Mouse (Mus musculus): ENCODE results near the gene Hint1. TPM values are rescaled to one million over a fixed set of nuclear protein-coding genes. Genes with fewer than 3 reads are reported as not detected.

Gene Hint1
- polyA plus RNA-seq, 1 experiment from 2014 or later, result 791 TPM

- Histone ChIP-seq H3K9ac (replicated peaks) (peak overlapping the region; percentile 96; the same call in 1 of the 2 replicates), H3K4me3 (ENCODE audit: low read depth, low read length) (peak overlapping the region; percentile 87), H3K9me3 (ENCODE audit: low read length) (no peaks in the 10 kb centered on the region), H3K36me3 (replicated peaks; ENCODE audit: insufficient read depth, low read length) (peaks cover 35% of the 10 kb centered on the region), H3K27me3 (ENCODE audit: insufficient read depth, low read length) (no peaks in the 10 kb centered on the region), H3K27ac (ENCODE audit: low read depth) (peak overlapping the region; percentile 97), H3K4me1 (ENCODE audit: insufficient read depth) (peaks cover 38% of the 10 kb centered on the region), H3K4me2 (ENCODE audit: low read depth, low read length) (peak overlapping the region; percentile 90)
- no peak for DNase-seq
- ATAC-seq, result no peak
- no peak for TF ChIP-seq EP300 (IDR thresholded peaks at IDR 0.05; ENCODE audit: low read depth)
- TF ChIP-seq CTCF (IDR thresholded peaks at IDR 0.05; ENCODE audit: low read depth), result no peak
- WGBS (ENCODE audit: insufficient replicate concordance), result 56% methylated on average over 3 of the region's 3 CpGs
These were observed 1.8 kb downstream of the Hint1 start for GRCm38 (mm10) chr11:54867903-54868434.

- no peak for TF ChIP-seq EP300 (IDR thresholded peaks at IDR 0.05; ENCODE audit: low read depth)
- Histone ChIP-seq H3K4me1 (ENCODE audit: insufficient read depth) (peaks cover 37% of the 10 kb centered on the region), H3K27ac (ENCODE audit: low read depth) (no peak overlapping the region), H3K27me3 (ENCODE audit: insufficient read depth, low read length) (no peaks in the 10 kb centered on the region), H3K4me2 (ENCODE audit: low read depth, low read length) (peak overlapping the region; percentile 90; the same call in 1 of the 2 replicates), H3K4me3 (ENCODE audit: low read depth, low read length) (no peak overlapping the region), H3K9me3 (ENCODE audit: low read length) (no peaks in the 10 kb centered on the region), H3K9ac (replicated peaks) (peak overlapping the region; percentile 13; the same call in 1 of the 2 replicates), H3K36me3 (replicated peaks; ENCODE audit: insufficient read depth, low read length) (peaks cover 38% of the 10 kb centered on the region)
- 34% methylated on average over 2 of the region's 2 CpGs for WGBS (ENCODE audit: insufficient replicate concordance)
- ATAC-seq (no peak), DNase-seq (no peak)
These were observed 2.3 kb downstream of the Hint1 start for GRCm38 (mm10) chr11:54868445-54868844.

- Histone ChIP-seq H3K4me2 (ENCODE audit: low read depth, low read length) (no peak overlapping the region), H3K27me3 (ENCODE audit: insufficient read depth, low read length) (no peaks in the 10 kb centered on the region), H3K4me3 (ENCODE audit: low read depth, low read length) (no peak overlapping the region), H3K27ac (ENCODE audit: low read depth) (0 out of 2 replicates have a peak overlapping the region, but pooled peaks have one; percentile 29), H3K4me1 (ENCODE audit: insufficient read depth) (peaks cover 35% of the 10 kb centered on the region), H3K36me3 (replicated peaks; ENCODE audit: insufficient read depth, low read length) (peaks cover 46% of the 10 kb centered on the region), H3K9ac (replicated peaks) (no peak overlapping the region), H3K9me3 (ENCODE audit: low read length) (no peaks in the 10 kb centered on the region)
- no peak for ATAC-seq
- no peak for DNase-seq
- TF ChIP-seq CTCF (IDR thresholded peaks at IDR 0.05; ENCODE audit: low read depth), result no peak
- TF ChIP-seq EP300 (IDR thresholded peaks at IDR 0.05; ENCODE audit: low read depth), result no peak
- WGBS (ENCODE audit: insufficient replicate concordance), result 75% methylated on average over 3 of the region's 3 CpGs
These were observed 3.1 kb downstream of the Hint1 start for GRCm38 (mm10) chr11:54869318-54869717.

GRCm38 (mm10) chr11:54871831-54872537, 5.8 kb downstream of the Hint1 start:
- no peak overlapping the region for H3K4me2 ChIP-seq (ENCODE audit: low read depth, low read length)
- TF ChIP-seq EP300 (IDR thresholded peaks at IDR 0.05; ENCODE audit: low read depth) (no peak), CTCF (IDR thresholded peaks at IDR 0.05; ENCODE audit: low read depth) (no peak)
- peaks cover 24% of the 10 kb centered on the region for H3K4me1 ChIP-seq (ENCODE audit: insufficient read depth)
- ATAC-seq, result no peak
- H3K9ac ChIP-seq (replicated peaks), result no peak overlapping the region
- H3K9me3 ChIP-seq (ENCODE audit: low read length), result no peaks in the 10 kb centered on the region
- 81% methylated on average over 7 of the region's 7 CpGs for WGBS (ENCODE audit: insufficient replicate concordance)
- no peak overlapping the region for H3K27ac ChIP-seq (ENCODE audit: low read depth)
- no peak overlapping the region for H3K4me3 ChIP-seq (ENCODE audit: low read depth, low read length)
- peaks cover 47% of the 10 kb centered on the region for H3K36me3 ChIP-seq (replicated peaks; ENCODE audit: insufficient read depth, low read length)
- no peaks in the 10 kb centered on the region for H3K27me3 ChIP-seq (ENCODE audit: insufficient read depth, low read length)
- DNase-seq, result no peak

GRCm38 (mm10) chr11:54876031-54876430, 9.8 kb downstream of the Hint1 start:
- H3K4me3 ChIP-seq (ENCODE audit: low read depth, low read length), result no peak overlapping the region
- no peak for TF ChIP-seq EP300 (IDR thresholded peaks at IDR 0.05; ENCODE audit: low read depth)
- TF ChIP-seq CTCF (IDR thresholded peaks at IDR 0.05; ENCODE audit: low read depth), result no peak
- no peak overlapping the region for H3K4me2 ChIP-seq (ENCODE audit: low read depth, low read length)
- peaks cover 32% of the 10 kb centered on the region for H3K36me3 ChIP-seq (replicated peaks; ENCODE audit: insufficient read depth, low read length)
- no peak overlapping the region for H3K9ac ChIP-seq (replicated peaks)
- H3K4me1 ChIP-seq (ENCODE audit: insufficient read depth), result no peaks in the 10 kb centered on the region
- ATAC-seq, result no peak
- 82% methylated on average over 5 of the region's 5 CpGs for WGBS (ENCODE audit: insufficient replicate concordance)
- DNase-seq, result no peak
- H3K9me3 ChIP-seq (ENCODE audit: low read length), result no peaks in the 10 kb centered on the region
- no peaks in the 10 kb centered on the region for H3K27me3 ChIP-seq (ENCODE audit: insufficient read depth, low read length)
- no peak overlapping the region for H3K27ac ChIP-seq (ENCODE audit: low read depth)

GRCm38 (mm10) chr11:54878893-54879292, 12.7 kb downstream of the Hint1 start:
- Histone ChIP-seq H3K27me3 (ENCODE audit: insufficient read depth, low read length) (no peaks in the 10 kb centered on the region), H3K9ac (replicated peaks) (no peak overlapping the region), H3K9me3 (ENCODE audit: low read length) (no peaks in the 10 kb centered on the region), H3K4me1 (ENCODE audit: insufficient read depth) (peaks cover 5% of the 10 kb centered on the region; the same call in 1 of the 2 replicates), H3K36me3 (replicated peaks; ENCODE audit: insufficient read depth, low read length) (peaks cover 5% of the 10 kb centered on the region), H3K4me2 (ENCODE audit: low read depth, low read length) (no peak overlapping the region), H3K27ac (ENCODE audit: low read depth) (no peak overlapping the region), H3K4me3 (ENCODE audit: low read depth, low read length) (no peak overlapping the region)
- DNase-seq (no peak), ATAC-seq (no peak)
- no peak for TF ChIP-seq EP300 (IDR thresholded peaks at IDR 0.05; ENCODE audit: low read depth)
- no peak for TF ChIP-seq CTCF (IDR thresholded peaks at IDR 0.05; ENCODE audit: low read depth)
- 55% methylated on average over 6 of the region's 6 CpGs for WGBS (ENCODE audit: insufficient replicate concordance)
